Mouse (Mus musculus) gastrocnemius, adult 8-10 months (tissue): Measurements from ENCODE around the gene Mpp6. TPM values are rescaled to one million over a fixed set of nuclear protein-coding genes. Genes with fewer than 3 reads are reported as not detected.

ENCODE experiments used
- DNase-seq, 2 experiments: peaks; one replicate each; pipeline ENCODE4 v3.0.0; 2022; ENCODE audit warnings: low spot score in 2 of 2
- total RNA-seq, 4 experiments: library from RNA; stranded (reverse); gene quantifications; 2 replicates each; pipeline ENCODE4 v1.2.4; 2022

Mpp6 gene
- total RNA-seq: 100 to 1,000 TPM; 112 to 130 (median 120) TPM

- peak; percentile 55 to 75 for DNase-seq
Observed at GRCm38 (mm10) chr6:50109757-50110378, at the start of gene Mpp6. Gene Mpp6 (plus strand): TSS chr6:50110241.

GRCm38 (mm10) chr6:50066172-50066571 is 43.9 kb upstream of the Mpp6 start:
- no peak for DNase-seq

GRCm38 (mm10) chr6:50068490-50068889 is 41.6 kb upstream of the Mpp6 start:
- no peak for DNase-seq

GRCm38 (mm10) chr6:50075248-50075647 is 34.8 kb upstream of the Mpp6 start:
- no peak for DNase-seq

- no peak for DNase-seq
Observed at GRCm38 (mm10) chr6:50076473-50076872, 33.6 kb upstream of the Mpp6 start.

DNA sequence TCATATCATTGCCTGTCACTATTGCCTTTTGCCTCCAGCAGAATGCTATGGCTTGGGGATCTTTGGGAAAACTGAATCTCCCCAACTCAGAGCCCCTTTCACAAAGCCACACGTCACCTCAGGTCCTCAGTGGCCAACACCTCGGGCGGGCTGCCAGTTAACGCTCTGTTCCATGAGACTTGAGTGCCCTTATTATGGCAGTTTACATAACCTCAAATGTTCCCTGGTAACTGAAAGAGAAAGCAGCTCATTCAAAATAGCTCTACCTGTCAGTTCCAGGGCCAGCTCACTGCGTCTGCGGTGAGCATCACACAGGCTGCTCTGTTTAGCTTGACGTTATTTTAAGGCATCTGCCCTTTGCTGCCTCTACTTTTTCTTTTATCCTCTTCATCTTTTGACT is 29.6 kb upstream of the Mpp6 start:
- DNase-seq: no peak

GRCm38 (mm10) chr6:50085206-50085605 is 24.8 kb upstream of the Mpp6 start:
- DNase-seq: no peak

DNA sequence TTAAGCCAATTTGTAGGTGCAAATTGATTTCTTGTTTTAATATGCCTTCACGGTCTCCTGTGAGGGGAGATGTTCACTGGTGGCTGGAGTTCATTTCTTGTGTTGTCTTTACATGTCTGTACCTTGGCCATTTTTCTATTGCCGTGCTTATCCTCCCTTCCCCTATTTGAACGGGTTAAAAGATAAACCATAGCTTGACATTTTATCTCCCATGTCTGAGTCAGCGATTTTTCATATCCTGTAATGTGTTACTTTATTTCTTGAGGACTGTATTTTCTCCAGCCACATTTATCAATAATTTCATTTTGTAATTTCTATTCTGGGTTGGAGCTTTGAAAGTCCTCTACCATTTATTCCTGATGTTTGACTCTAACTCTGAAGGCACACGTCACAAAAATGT is 20.7 kb upstream of the Mpp6 start:
- no peak for DNase-seq

- no peak for DNase-seq
Observed at GRCm38 (mm10) chr6:50090221-50090620, 19.8 kb upstream of the Mpp6 start.

DNA sequence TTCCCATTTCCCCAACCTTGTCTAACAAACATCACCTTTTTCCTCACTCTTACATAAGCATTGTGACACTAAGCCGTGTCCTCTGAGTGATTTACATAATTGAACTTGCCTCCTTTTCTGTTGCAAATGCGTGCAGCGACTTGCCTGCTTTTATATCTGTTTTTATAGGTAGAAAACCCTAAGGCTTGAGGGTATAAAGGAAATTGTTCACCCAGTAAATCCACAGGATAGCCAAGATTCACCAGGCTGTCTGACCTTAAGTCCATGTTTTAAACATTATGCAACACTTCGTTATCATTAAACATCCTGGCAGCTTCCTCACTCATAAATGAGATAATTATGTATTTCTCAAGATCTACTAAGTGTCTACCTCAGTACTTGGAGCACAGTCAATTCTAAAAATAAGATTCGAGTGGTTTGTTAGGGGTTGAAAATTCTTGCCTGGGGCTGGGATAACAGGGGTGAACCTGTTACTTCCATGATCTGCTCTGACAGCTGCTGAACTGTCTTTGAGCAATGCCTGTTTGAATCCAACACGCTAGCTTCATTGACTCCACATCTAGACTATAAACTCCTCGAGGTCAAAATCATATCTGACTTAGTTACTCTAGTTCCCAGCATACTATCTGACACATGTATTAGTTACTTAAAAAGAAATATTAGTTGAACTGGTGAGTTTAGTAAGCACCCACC is 18.4 kb upstream of the Mpp6 start:
- no peak for DNase-seq

- no peak for DNase-seq
Observed at GRCm38 (mm10) chr6:50109201-50109756, 762 bp upstream of the Mpp6 start.

GRCm38 (mm10) chr6:50110379-50110941 is 419 bp downstream of the Mpp6 start:
- DNase-seq: peak; percentile 13 to 16

DNA sequence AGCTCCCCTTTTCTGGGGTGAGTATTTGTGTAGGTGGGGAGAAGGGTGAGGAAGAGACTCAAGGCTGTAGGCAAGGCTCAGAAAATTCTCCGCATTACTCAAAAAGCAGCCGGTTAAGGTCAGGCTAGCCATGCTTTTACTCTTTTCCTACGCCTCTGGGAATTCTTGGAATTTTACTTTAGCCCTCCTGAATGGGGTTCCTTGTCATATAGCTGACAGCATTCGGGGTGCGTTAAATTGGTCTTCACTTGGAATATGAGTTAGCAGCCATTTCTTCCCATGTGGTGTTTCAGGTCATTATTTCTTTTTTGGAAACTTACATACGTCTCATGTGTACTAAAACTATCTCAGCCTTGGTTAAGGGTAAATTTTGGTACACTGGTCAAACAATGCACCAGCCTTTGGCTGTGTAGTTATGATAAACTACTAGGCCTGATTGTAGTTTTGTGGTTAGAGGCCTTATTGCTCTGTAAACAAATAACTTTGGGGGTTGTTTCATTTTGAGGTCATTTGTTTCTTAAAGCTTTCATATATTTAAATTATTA is 1.1 kb downstream of the Mpp6 start:
- DNase-seq: no peak

- DNase-seq: peak; percentile 92 to 96
Observed at GRCm38 (mm10) chr6:50112775-50113174, 2.7 kb downstream of the Mpp6 start.

GRCm38 (mm10) chr6:50114280-50114679 is 4.2 kb downstream of the Mpp6 start:
- no peak for DNase-seq

GRCm38 (mm10) chr6:50120931-50121330 is 10.9 kb downstream of the Mpp6 start:
- no peak for DNase-seq

GRCm38 (mm10) chr6:50122835-50123234 is 12.8 kb downstream of the Mpp6 start:
- no peak for DNase-seq

DNA sequence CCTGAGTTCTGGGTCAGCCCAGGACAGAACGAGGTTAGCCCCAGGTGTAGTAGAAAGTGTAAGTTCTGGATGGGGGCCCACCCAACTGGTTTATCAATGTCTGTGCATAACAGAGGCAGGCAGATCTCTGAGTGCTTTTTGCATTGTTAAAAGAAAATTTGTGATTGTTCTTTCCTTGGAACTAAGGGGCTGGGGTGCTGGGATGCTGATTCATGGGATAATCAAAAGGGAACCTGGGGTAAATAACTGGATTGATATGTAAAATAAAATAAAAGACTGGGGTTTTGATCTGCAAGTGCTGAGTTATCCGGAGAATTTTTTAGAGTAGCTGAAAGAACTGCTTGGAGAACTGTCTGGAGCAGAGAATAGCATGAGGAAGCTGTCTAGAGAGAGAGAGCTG is 14.2 kb downstream of the Mpp6 start:
- no peak for DNase-seq

- no peak for DNase-seq
Observed at GRCm38 (mm10) chr6:50126331-50126730, 16.3 kb downstream of the Mpp6 start.

DNA sequence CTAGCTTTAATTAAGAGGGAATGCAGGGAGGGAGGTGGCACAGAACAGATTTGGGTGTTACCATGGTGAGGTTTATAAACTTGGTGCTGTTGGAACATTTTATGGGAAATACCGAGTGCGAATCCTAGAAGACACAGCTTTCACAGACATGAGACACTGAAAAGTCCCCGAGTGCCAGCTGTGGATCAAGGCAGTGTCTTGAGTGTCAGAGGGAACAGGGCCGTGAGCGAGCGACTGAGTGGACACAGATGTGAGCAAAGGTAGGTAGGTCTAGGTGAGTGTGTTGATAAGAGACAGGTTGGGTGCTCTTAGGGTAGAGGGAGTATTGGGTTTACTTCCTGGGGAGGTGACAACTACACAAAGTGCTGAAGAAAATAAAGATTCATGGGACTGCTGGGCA is 17.5 kb downstream of the Mpp6 start:
- no peak for DNase-seq

DNA sequence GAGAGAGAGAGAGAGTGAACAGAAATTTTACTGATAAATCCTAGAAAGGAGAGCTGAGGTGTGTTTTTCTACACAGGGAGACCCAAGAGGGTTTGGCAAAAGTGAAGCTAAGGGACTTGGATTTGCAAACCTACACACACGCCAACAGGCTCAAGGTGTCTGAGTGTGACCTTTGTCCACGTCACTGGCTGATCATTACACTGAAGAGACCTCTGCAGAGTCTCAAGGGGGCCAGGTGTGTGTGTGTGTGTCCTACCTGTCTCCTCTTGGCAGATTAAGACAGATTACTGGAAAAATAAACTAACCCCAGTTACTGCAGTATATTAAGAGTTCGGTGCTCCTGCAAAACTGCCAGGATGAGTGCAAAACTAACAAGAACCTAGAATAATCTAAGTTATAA is 27.6 kb downstream of the Mpp6 start:
- no peak for DNase-seq

DNA sequence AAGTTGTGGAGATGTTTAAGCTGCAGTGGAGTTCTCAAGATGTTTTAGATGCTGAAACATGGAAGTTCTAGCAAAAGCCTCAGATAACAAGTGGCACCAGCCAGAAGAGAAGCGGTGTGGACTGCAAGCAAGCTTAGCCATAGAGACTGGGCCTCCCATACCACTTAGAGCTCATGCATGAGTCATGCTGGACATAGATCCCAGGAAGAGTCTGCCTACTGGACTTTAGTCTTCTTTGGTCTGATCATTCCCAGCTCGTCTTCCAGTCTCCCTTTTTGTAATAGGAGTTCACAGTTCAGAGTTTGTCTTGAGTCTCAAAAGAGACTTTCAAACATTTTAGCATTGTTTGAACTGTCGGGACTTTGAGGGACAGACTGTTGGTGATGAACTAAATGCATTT is 29.5 kb downstream of the Mpp6 start:
- DNase-seq: no peak
